Mouse (Mus musculus) right cerebral cortex, postnatal 36 days (tissue): ENCODE data around the gene Cltrn.

ENCODE experiments used
- DNase-seq, 2 experiments: peaks; one replicate each; pipeline ENCODE4 v3.0.0; 2022; ENCODE audit warnings: low spot score in 2 of 2, mixed read lengths in 1 of 2

Gene Cltrn

GRCm38 (mm10) chrX:164139032-164139431 lies 50.4 kb downstream of the Cltrn start, which contains the start of gene Ace2:
TSS of gene Ace2 (plus strand) at chrX:164139332.
- no peak for DNase-seq

- DNase-seq = no peak
Measured at GRCm38 (mm10) chrX:164145463-164146250, 57.0 kb downstream of the Cltrn start.

GRCm38 (mm10) chrX:164152703-164153102 lies 64.1 kb downstream of the Cltrn start:
- no peak for DNase-seq

- no peak for DNase-seq
Measured at GRCm38 (mm10) chrX:164153606-164154005, 65.0 kb downstream of the Cltrn start.

- no peak for DNase-seq
Measured at GRCm38 (mm10) chrX:164154594-164154993, 66.0 kb downstream of the Cltrn start.

GRCm38 (mm10) chrX:164164681-164165080 lies 76.1 kb downstream of the Cltrn start:
- no peak for DNase-seq
